20 mouse cellular contexts compared by ENCODE assay signal in the genomic region with DNA sequence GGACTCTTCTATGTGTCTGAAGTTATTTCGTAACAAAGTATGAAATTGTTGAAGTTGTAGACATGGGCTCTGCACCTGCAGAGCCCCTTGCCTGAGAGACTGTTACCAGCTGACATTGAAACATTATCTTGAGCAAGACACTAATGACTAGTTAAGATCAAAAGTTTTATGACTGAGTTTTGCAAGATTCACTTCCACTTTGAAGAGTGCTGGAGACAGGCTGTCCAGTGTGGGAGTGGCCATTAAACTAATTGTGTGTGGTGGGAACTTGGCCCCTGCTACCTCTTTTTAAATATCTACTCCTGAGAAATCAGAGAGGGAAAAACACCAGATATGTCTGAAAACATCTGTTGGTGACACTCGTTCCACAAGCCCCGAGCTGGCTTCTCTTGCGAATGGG. TPM values are rescaled to one million over a fixed set of nuclear protein-coding genes. Genes with fewer than 3 reads are reported as not detected.
"Had no signal": no experiment of that assay in that cellular context is flagged by ENCODE, and none has a peak within 500 bp of the region (broad histone marks: within the 10 kb centered on the region; RNA-seq: fewer than 3 reads in every experiment).

No protein-coding gene starts in this region.

- ATAC-seq: midbrain, embryonic 16.5 days had no signal

- H3K4me1 ChIP-seq: liver, embryonic 13.5 days; midbrain, embryonic 12.5 days had no signal

- H3K27ac ChIP-seq: limb, embryonic 15.5 days; liver, embryonic 13.5 days; midbrain, embryonic 12.5 days; stomach, postnatal 0 days had no signal

- H3K4me2 ChIP-seq: limb, embryonic 15.5 days; liver, embryonic 13.5 days; midbrain, embryonic 12.5 days had no signal

- H3K9me3 ChIP-seq: limb, embryonic 15.5 days; liver, embryonic 13.5 days; megakaryocyte, embryonic 14.5 days; midbrain, embryonic 12.5 days had no signal

- H3K9ac ChIP-seq: limb, embryonic 15.5 days; liver, embryonic 13.5 days; midbrain, embryonic 12.5 days had no signal

- DNase-seq: kidney, adult 11 months; kidney, adult 9 months; kidney, postnatal 14 days; liver, embryonic 13.5 days; lung, adult 18-20 months; thymus, postnatal 25 days had no signal

- H3K4me3 ChIP-seq: limb, embryonic 15.5 days; liver, embryonic 13.5 days; megakaryocyte, embryonic 14.5 days; midbrain, embryonic 12.5 days had no signal

- H3K36me3 ChIP-seq: limb, embryonic 15.5 days; liver, embryonic 13.5 days; midbrain, embryonic 12.5 days had no signal

RNA-seq across cellular contexts. Expression of a gene that starts 44.6 kb away (rescaled TPM):
- total RNA-seq: layer of hippocampus, adult 8-10 months; layer of hippocampus, postnatal 14 days; left cerebral cortex, adult 18-20 months; left cerebral cortex, postnatal 14 days had no signal
- polyA plus RNA-seq: large intestine, adult 2 months; limb, embryonic 11.5 days; limb, embryonic 15.5 days; liver, embryonic 13.5 days; lung, embryonic 16.5 days; midbrain, embryonic 12.5 days; midbrain, embryonic 16.5 days; neural tube, embryonic 14.5 days; stomach, postnatal 0 days; urinary bladder, adult 2 months had no signal

RNA-seq across cellular contexts. Expression of a gene that starts 56.5 kb away (rescaled TPM):
- total RNA-seq: layer of hippocampus, adult 8-10 months; layer of hippocampus, postnatal 14 days; left cerebral cortex, adult 18-20 months; left cerebral cortex, postnatal 14 days had no signal
- polyA plus RNA-seq: large intestine, adult 2 months; limb, embryonic 11.5 days; limb, embryonic 15.5 days; liver, embryonic 13.5 days; lung, embryonic 16.5 days; midbrain, embryonic 12.5 days; midbrain, embryonic 16.5 days; neural tube, embryonic 14.5 days; stomach, postnatal 0 days; urinary bladder, adult 2 months had no signal
